Mouse (Mus musculus): ENCODE results near the gene Ddx54.

GRCm38 (mm10) chr5:120615903-120616302, 3.4 kb downstream of the Ddx54 start:
- peak; percentile 71 for TF ChIP-seq CTCF (IDR thresholded peaks at IDR 0.05; ENCODE audit: low read depth)
- TF ChIP-seq EP300 (optimal IDR thresholded peaks at IDR 0.05) = no peak
